Mouse (Mus musculus): ENCODE data around the gene Foxn3. TPM values are rescaled to one million over a fixed set of nuclear protein-coding genes. Genes with fewer than 3 reads are reported as not detected.

The Foxn3 gene
- polyA plus RNA-seq, 1 experiment from 2014 or later = 75.5 TPM

DNA sequence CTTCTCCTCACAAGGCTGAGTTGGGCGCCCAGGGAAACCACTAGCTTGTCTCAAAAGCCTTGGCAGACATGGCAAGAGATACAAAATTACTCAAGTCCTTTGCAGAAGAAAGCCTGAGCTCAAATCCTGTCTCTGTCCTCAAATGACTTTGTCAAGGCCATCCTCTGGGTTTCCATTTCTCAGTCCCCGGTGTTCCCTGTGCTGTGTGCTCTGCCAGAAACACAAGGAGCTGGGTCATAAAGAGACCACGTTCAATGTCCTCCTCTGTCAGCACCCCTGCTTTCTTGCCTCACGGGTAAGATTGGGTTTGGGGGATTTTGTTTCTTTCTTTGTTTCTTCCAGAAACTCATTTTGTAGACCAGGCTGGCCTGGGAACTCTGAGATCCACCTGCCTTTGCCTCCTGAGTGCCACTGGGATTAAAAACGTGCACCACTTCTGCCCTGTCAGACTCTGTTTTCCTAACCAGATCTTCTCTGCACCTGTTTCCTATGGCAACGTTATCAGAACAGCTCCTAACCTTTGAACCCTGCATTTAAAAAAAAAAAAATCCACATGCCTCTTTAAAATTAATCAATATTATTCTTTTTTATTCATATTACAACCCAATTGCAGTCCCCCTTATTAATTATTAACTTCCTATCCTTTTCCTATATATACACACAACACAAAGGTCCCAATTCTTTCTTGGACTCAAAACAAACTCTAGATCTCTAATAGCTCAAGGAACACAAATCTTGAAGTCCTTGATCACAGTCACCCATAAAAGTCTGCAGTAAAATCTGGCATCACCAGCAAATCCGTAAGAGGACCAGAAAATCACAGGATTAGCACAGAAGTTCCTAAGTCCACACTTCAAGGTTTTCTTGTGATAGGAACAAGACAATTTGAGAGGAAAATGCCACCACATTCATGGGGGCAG is 144.6 kb downstream of the Foxn3 start:
- Histone ChIP-seq H3K9ac (ENCODE audit: low read depth, low read length) (no peak overlapping the region), H3K27ac (ENCODE audit: low read depth, low read length) (no peak overlapping the region), H3K4me1 (ENCODE audit: control insufficient read depth, insufficient read depth, low read length) (0 out of 2 replicates have a peak, but pooled peaks cover 4% of the 10 kb centered on the region), H3K4me2 (no peak overlapping the region), H3K36me3 (ENCODE audit: control insufficient read depth, insufficient read depth, low read length) (no peaks in the 10 kb centered on the region), H3K27me3 (ENCODE audit: control insufficient read depth, insufficient read depth, low read length) (no peaks in the 10 kb centered on the region), H3K9me3 (replicated peaks; ENCODE audit: control insufficient read depth, low read length) (no peaks in the 10 kb centered on the region), H3K4me3 (ENCODE audit: low read depth, low read length) (no peak overlapping the region)
- WGBS (ENCODE audit: insufficient replicate concordance) = 68% methylated on average over 7 of the region's 7 CpGs
- no peak for ATAC-seq (replicated peaks; ENCODE audit: insufficient number of reproducible peaks, low FRiP score, low TSS enrichment)

DNA sequence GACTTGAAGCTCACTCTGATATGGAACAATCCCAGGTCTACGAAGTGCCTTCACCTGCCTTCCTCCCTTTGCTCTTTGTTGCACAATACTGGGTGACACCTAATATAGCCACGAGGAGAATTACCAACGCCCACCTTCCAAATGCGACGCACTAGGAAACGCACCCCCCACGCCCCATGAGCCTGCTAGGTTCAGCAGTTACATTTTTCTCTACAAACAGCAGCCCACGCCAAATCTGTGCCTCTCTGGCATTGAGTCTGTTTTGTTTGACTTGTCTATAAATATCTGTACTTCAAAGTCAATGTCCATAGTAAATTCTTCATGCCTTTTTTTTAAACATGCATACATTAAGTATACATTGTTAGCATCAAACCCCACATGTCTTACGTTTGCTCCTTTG is 145.5 kb downstream of the Foxn3 start:
- no peaks in the 10 kb centered on the region for H3K36me3 ChIP-seq (ENCODE audit: control insufficient read depth, insufficient read depth, low read length)
- H3K9ac ChIP-seq (ENCODE audit: low read depth, low read length) = no peak overlapping the region
- H3K4me1 ChIP-seq (ENCODE audit: control insufficient read depth, insufficient read depth, low read length) = peaks cover 5% of the 10 kb centered on the region; the same call in 1 of the 2 replicates
- no peaks in the 10 kb centered on the region for H3K9me3 ChIP-seq (replicated peaks; ENCODE audit: control insufficient read depth, low read length)
- no peak overlapping the region for H3K27ac ChIP-seq (ENCODE audit: low read depth, low read length)
- 80% methylated on average over 9 of the region's 9 CpGs for WGBS (ENCODE audit: insufficient replicate concordance)
- H3K4me3 ChIP-seq (ENCODE audit: low read depth, low read length) = no peak overlapping the region
- ATAC-seq (replicated peaks; ENCODE audit: insufficient number of reproducible peaks, low FRiP score, low TSS enrichment) = no peak
- no peak overlapping the region for H3K4me2 ChIP-seq
- H3K27me3 ChIP-seq (ENCODE audit: control insufficient read depth, insufficient read depth, low read length) = no peaks in the 10 kb centered on the region

DNA sequence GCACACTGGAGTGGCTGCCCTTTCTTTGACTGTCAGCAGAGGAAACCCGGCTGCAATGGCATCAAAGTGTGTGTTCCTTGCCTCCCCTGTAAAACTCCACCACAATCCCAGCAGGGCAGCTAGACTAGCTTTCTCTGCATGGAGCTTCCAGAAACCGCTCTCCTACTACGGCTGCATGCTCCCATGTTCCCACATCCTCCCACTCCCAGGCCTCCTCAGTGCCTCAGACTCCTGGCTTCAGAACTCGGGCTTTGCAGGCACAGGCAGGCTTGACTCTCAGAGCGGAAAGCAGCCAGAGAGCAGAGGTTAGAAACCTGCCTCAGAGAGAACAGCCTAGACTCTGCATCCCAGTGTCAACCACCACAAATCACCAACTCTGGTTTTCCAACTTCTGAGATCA is 147.8 kb downstream of the Foxn3 start:
- WGBS (ENCODE audit: insufficient replicate concordance) = 51% methylated on average over 5 of the region's 5 CpGs
- no peaks in the 10 kb centered on the region for H3K27me3 ChIP-seq (ENCODE audit: control insufficient read depth, insufficient read depth, low read length)

DNA sequence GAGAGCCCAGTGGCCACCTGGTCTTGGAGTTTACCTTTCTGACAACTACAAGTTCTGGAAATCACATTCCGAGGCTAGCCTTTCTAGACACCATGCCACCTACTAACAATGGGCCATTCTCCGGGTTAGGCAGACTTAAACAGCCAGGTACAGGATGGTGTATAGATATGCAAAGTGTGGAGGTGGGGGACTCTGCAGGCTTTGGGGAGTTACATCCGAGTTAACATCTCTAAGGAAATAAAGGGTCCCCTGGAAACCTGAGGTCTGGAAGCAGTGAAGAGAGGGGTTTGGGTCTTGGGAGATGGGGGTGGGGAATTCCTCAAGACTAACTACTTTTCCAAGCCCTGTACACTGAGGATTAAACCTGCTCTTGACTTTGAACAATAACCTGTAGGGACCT is 150.9 kb downstream of the Foxn3 start:
- H3K36me3 ChIP-seq (ENCODE audit: control insufficient read depth, insufficient read depth, low read length) = no peaks in the 10 kb centered on the region
- H3K4me1 ChIP-seq (ENCODE audit: control insufficient read depth, insufficient read depth, low read length) = peaks cover 8% of the 10 kb centered on the region; the same call in 1 of the 2 replicates
- no peak for ATAC-seq (replicated peaks; ENCODE audit: insufficient number of reproducible peaks, low FRiP score, low TSS enrichment)
- no peak overlapping the region for H3K4me2 ChIP-seq
- H3K9me3 ChIP-seq (replicated peaks; ENCODE audit: control insufficient read depth, low read length) = no peaks in the 10 kb centered on the region
- no peaks in the 10 kb centered on the region for H3K27me3 ChIP-seq (ENCODE audit: control insufficient read depth, insufficient read depth, low read length)
- no peak overlapping the region for H3K27ac ChIP-seq (ENCODE audit: low read depth, low read length)
- H3K9ac ChIP-seq (ENCODE audit: low read depth, low read length) = no peak overlapping the region
- H3K4me3 ChIP-seq (ENCODE audit: low read depth, low read length) = no peak overlapping the region
- 42% methylated on average over 3 of the region's 3 CpGs for WGBS (ENCODE audit: insufficient replicate concordance)

More for the DNA sequence above, 147.8 kb downstream of the Foxn3 start:
- Histone ChIP-seq H3K4me3 (ENCODE audit: low read depth, low read length) (no peak overlapping the region), H3K27ac (ENCODE audit: low read depth, low read length) (no peak overlapping the region), H3K4me1 (ENCODE audit: control insufficient read depth, insufficient read depth, low read length) (peaks cover 8% of the 10 kb centered on the region; the same call in 1 of the 2 replicates), H3K9me3 (replicated peaks; ENCODE audit: control insufficient read depth, low read length) (no peaks in the 10 kb centered on the region), H3K4me2 (no peak overlapping the region), H3K9ac (ENCODE audit: low read depth, low read length) (no peak overlapping the region), H3K36me3 (ENCODE audit: control insufficient read depth, insufficient read depth, low read length) (no peaks in the 10 kb centered on the region)
- ATAC-seq (replicated peaks; ENCODE audit: insufficient number of reproducible peaks, low FRiP score, low TSS enrichment) = no peak

DNA sequence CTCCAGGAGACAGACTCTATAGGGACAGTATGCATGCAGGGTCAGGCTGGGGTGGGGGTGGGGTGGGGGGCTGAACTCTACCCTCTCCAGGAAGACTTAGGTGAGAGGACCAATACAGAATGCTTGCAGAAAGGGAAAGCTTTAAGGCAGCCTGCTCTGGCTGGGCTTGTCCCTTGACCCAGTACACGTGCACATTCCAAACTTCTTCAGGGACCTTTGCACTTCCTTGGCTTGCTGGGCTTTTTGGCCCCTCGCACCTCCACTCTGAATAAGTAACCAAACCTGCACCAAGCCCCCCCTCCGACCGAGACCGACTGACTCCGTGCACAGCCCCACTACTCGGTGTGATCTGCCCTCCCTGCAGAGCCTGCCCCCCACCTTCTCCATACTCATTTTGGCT is 151.3 kb downstream of the Foxn3 start:
- H3K4me3 ChIP-seq (ENCODE audit: low read depth, low read length) = no peak overlapping the region
- no peaks in the 10 kb centered on the region for H3K9me3 ChIP-seq (replicated peaks; ENCODE audit: control insufficient read depth, low read length)
- H3K27me3 ChIP-seq (ENCODE audit: control insufficient read depth, insufficient read depth, low read length) = no peaks in the 10 kb centered on the region
- H3K27ac ChIP-seq (ENCODE audit: low read depth, low read length) = no peak overlapping the region
- no peaks in the 10 kb centered on the region for H3K36me3 ChIP-seq (ENCODE audit: control insufficient read depth, insufficient read depth, low read length)
- peaks cover 8% of the 10 kb centered on the region; the same call in 1 of the 2 replicates for H3K4me1 ChIP-seq (ENCODE audit: control insufficient read depth, insufficient read depth, low read length)
- H3K4me2 ChIP-seq = no peak overlapping the region
- no peak for ATAC-seq (replicated peaks; ENCODE audit: insufficient number of reproducible peaks, low FRiP score, low TSS enrichment)
- 35% methylated on average over 7 of the region's 7 CpGs for WGBS (ENCODE audit: insufficient replicate concordance)
- no peak overlapping the region for H3K9ac ChIP-seq (ENCODE audit: low read depth, low read length)

DNA sequence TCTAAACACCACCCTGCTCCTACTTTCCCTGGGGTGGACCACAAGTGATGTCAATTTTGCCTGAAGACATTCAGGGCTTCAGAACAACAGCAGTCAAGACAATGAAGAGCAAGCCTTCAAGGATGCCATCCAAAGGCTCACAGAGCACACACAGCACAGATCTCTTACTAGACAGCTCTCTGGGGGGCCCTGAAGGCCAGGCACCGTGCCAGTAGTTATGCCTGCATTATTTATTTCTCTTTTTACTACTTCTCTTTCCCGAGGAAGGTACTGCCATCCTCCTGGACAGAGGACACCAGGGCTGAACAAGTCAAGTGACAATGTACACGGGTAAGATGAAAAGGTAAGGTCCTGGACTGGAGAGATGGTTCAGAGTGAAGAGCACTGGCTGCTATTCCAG is 154.7 kb downstream of the Foxn3 start:
- no peak for ATAC-seq (replicated peaks; ENCODE audit: insufficient number of reproducible peaks, low FRiP score, low TSS enrichment)

DNA sequence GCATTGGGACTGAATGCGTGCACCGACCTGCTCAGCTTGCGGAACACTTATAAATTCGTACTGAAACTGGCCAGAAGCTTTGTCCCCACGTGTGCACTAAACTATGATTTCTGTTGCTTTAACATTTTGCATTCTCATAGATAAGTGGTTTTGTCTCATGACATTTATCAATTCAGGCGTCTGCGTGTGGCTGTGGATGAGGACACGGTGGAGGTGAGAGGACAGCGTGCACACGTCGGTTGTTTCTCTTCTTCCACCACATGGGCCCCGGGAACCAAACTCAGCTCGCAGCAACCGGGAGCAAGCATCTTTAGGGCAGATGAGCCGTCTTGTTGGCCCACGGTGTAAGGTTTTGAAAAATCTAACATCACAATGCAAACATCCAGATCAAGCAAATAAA is 155.3 kb downstream of the Foxn3 start:
- peaks cover 4% of the 10 kb centered on the region; the same call in 1 of the 2 replicates for H3K4me1 ChIP-seq (ENCODE audit: control insufficient read depth, insufficient read depth, low read length)
- no peak overlapping the region for H3K4me2 ChIP-seq
- 84% methylated on average over 16 of the region's 16 CpGs for WGBS (ENCODE audit: insufficient replicate concordance)
- H3K27me3 ChIP-seq (ENCODE audit: control insufficient read depth, insufficient read depth, low read length) = no peaks in the 10 kb centered on the region
- H3K9ac ChIP-seq (ENCODE audit: low read depth, low read length) = no peak overlapping the region
- no peaks in the 10 kb centered on the region; the same call in 1 of the 2 replicates for H3K9me3 ChIP-seq (replicated peaks; ENCODE audit: control insufficient read depth, low read length)
- no peaks in the 10 kb centered on the region for H3K36me3 ChIP-seq (ENCODE audit: control insufficient read depth, insufficient read depth, low read length)
- no peak overlapping the region for H3K4me3 ChIP-seq (ENCODE audit: low read depth, low read length)
- ATAC-seq (replicated peaks; ENCODE audit: insufficient number of reproducible peaks, low FRiP score, low TSS enrichment) = no peak
- no peak overlapping the region for H3K27ac ChIP-seq (ENCODE audit: low read depth, low read length)

More for the DNA sequence above, 154.7 kb downstream of the Foxn3 start:
- Histone ChIP-seq H3K4me3 (ENCODE audit: low read depth, low read length) (no peak overlapping the region), H3K4me1 (ENCODE audit: control insufficient read depth, insufficient read depth, low read length) (peaks cover 4% of the 10 kb centered on the region; the same call in 1 of the 2 replicates), H3K9ac (ENCODE audit: low read depth, low read length) (no peak overlapping the region), H3K4me2 (no peak overlapping the region), H3K9me3 (replicated peaks; ENCODE audit: control insufficient read depth, low read length) (no peaks in the 10 kb centered on the region; the same call in 1 of the 2 replicates), H3K27me3 (ENCODE audit: control insufficient read depth, insufficient read depth, low read length) (no peaks in the 10 kb centered on the region), H3K36me3 (ENCODE audit: control insufficient read depth, insufficient read depth, low read length) (no peaks in the 10 kb centered on the region), H3K27ac (ENCODE audit: low read depth, low read length) (no peak overlapping the region)
- WGBS (ENCODE audit: insufficient replicate concordance) = 78% methylated on average over 3 of the region's 3 CpGs

DNA sequence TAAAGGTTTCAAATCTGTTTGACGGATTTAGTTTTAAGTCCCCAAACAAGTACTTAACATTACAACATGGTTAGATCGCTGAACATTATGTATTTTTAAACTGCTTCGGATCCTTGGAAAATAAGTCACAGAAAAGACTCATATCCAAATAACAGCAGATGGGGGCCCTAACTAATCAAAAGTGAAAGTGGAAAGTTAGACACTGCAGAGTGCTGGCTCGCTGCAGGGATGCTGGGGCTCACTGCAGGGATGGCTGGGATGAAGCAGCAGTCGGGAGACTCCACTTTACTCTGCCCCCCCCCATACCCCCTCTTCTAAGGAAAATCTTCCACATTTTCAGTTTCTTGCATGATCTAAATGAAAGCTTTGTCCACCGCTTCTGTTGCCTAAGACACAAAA is 156.1 kb downstream of the Foxn3 start:
- Histone ChIP-seq H3K9me3 (replicated peaks; ENCODE audit: control insufficient read depth, low read length) (no peaks in the 10 kb centered on the region; the same call in 1 of the 2 replicates), H3K36me3 (ENCODE audit: control insufficient read depth, insufficient read depth, low read length) (no peaks in the 10 kb centered on the region), H3K4me2 (peak overlapping the region; percentile 49), H3K4me1 (ENCODE audit: control insufficient read depth, insufficient read depth, low read length) (no peaks in the 10 kb centered on the region), H3K27ac (ENCODE audit: low read depth, low read length) (peak overlapping the region; percentile 36), H3K27me3 (ENCODE audit: control insufficient read depth, insufficient read depth, low read length) (no peaks in the 10 kb centered on the region), H3K4me3 (ENCODE audit: low read depth, low read length) (no peak overlapping the region), H3K9ac (ENCODE audit: low read depth, low read length) (no peak overlapping the region)
- WGBS (ENCODE audit: insufficient replicate concordance) = 59% methylated on average over 6 of the region's 6 CpGs
- ATAC-seq (replicated peaks; ENCODE audit: insufficient number of reproducible peaks, low FRiP score, low TSS enrichment) = no peak
